Mouse (Mus musculus) midbrain, embryonic 11.5 days (tissue): ENCODE measurements around the gene 6030458C11Rik. TPM values are rescaled to one million over a fixed set of nuclear protein-coding genes. Genes with fewer than 3 reads are reported as not detected.

Source experiments
- ATAC-seq: fragments of 200-750 bp; cut with Nextera tagmentation; 2 replicates; pipeline ENCODE4 v1.8.0; 2017; ENCODE audit warnings: moderate TSS enrichment, moderate library complexity; ENCODE audit not compliant: low FRiP score
- DNase-seq: peaks from one replicate; pipeline ENCODE4 v3.0.0; 2015; ENCODE audit warnings: low spot score; ENCODE audit errors: missing footprints
- H3K27ac ChIP-seq: fragments of 300-500 bp; sonication (generic); 2 replicates; pipeline ENCODE4 v1.5.1; 2014; ENCODE audit warnings: low read depth, low read length
- H3K27me3 ChIP-seq: fragments of 300-500 bp; sonication (generic); 2 replicates; pipeline ENCODE4 v1.6.1; 2014; ENCODE audit warnings: mild to moderate bottlenecking, low read length, moderate library complexity, mixed read lengths; ENCODE audit not compliant: control insufficient read depth, insufficient read depth
- H3K36me3 ChIP-seq: fragments of 300-500 bp; sonication (generic); 2 replicates; pipeline ENCODE4 v1.6.1; 2014; ENCODE audit warnings: mild to moderate bottlenecking, low read length, moderate library complexity, mixed read lengths; ENCODE audit not compliant: control insufficient read depth, insufficient read depth
- H3K4me1 ChIP-seq: fragments of 300-500 bp; sonication (generic); 2 replicates; pipeline ENCODE4 v1.6.1; 2014; ENCODE audit warnings: low read length; ENCODE audit not compliant: control insufficient read depth, insufficient read depth
- H3K4me2 ChIP-seq: fragments of 300-500 bp; sonication (generic); 2 replicates; pipeline ENCODE4 v1.6.1; 2014; ENCODE audit warnings: mild to moderate bottlenecking, moderate library complexity
- H3K4me3 ChIP-seq: fragments of 300-500 bp; sonication (generic); 2 replicates; pipeline ENCODE4 v1.5.1; 2014; ENCODE audit warnings: low read depth, low read length
- H3K9ac ChIP-seq: fragments of 300-500 bp; sonication (generic); 2 replicates; pipeline ENCODE4 v1.6.1; 2014; ENCODE audit warnings: low read length
- H3K9me3 ChIP-seq: fragments of 300-500 bp; sonication (generic); 2 replicates; pipeline ENCODE4 v1.6.1; 2016; ENCODE audit warnings: low read length; ENCODE audit not compliant: control insufficient read depth
- WGBS: fragments of 180-500 bp; shearing (Covaris S2); extraction: QIAGEN DNeasy Blood & Tissue Kit; methylation state at CpG from one replicate; pipeline ENCODE4 v1.1.7; 2014; 5-methylcytosine and 5-hydroxymethylcytosine counted together
- polyA plus RNA-seq: library from polyadenylated mRNA; unstranded; fragments of >200 nt; fragmentation: Nextera tagmentation; extraction: Ambion mirVana; gene quantifications from 2 replicates; pipeline ENCODE4 v1.2.1, GENCODE M21; 2014

Gene 6030458C11Rik
- polyA plus RNA-seq, 1 experiment from 2014 or later = 24.3 TPM

- no peak overlapping the region for H3K27ac ChIP-seq
- DNase-seq = no peak
- no peaks in the 10 kb centered on the region for H3K36me3 ChIP-seq
- 89% methylated on average over 6 of the region's 6 CpGs for WGBS
- H3K4me3 ChIP-seq = no peak overlapping the region
- H3K27me3 ChIP-seq = no peaks in the 10 kb centered on the region
- H3K9me3 ChIP-seq = no peaks in the 10 kb centered on the region; the same call in 1 of the 2 replicates
- no peak for ATAC-seq
- H3K4me2 ChIP-seq = no peak overlapping the region
- H3K4me1 ChIP-seq = no peaks in the 10 kb centered on the region
- no peak overlapping the region for H3K9ac ChIP-seq
These were observed 43.2 kb downstream of the 6030458C11Rik start for GRCm38 (mm10) chr15:12781296-12781695.

- H3K36me3 ChIP-seq = no peaks in the 10 kb centered on the region
- no peaks in the 10 kb centered on the region for H3K4me1 ChIP-seq
- no peak overlapping the region for H3K27ac ChIP-seq
- whole genome bisulfite sequencing = 84% methylated on average over 11 of the region's 11 CpGs
- H3K9ac ChIP-seq = no peak overlapping the region
- DNase-seq (no peak), ATAC-seq (no peak)
- H3K27me3 ChIP-seq = no peaks in the 10 kb centered on the region
- H3K9me3 ChIP-seq = no peaks in the 10 kb centered on the region; the same call in 1 of the 2 replicates
- H3K4me2 ChIP-seq = no peak overlapping the region
- H3K4me3 ChIP-seq = no peak overlapping the region
These were observed 50.2 kb downstream of the 6030458C11Rik start for GRCm38 (mm10) chr15:12774149-12774753.

GRCm38 (mm10) chr15:12770958-12771357, 53.5 kb downstream of the 6030458C11Rik start:
- WGBS = 77% methylated on average over 7 of the region's 7 CpGs
- H3K27ac ChIP-seq = no peak overlapping the region
- H3K4me3 ChIP-seq = no peak overlapping the region
- no peak overlapping the region for H3K9ac ChIP-seq
- ATAC-seq (no peak), DNase-seq (no peak)
- no peaks in the 10 kb centered on the region for H3K4me1 ChIP-seq
- H3K36me3 ChIP-seq = no peaks in the 10 kb centered on the region
- no peaks in the 10 kb centered on the region; the same call in 1 of the 2 replicates for H3K9me3 ChIP-seq
- H3K4me2 ChIP-seq = no peak overlapping the region
- no peaks in the 10 kb centered on the region for H3K27me3 ChIP-seq

GRCm38 (mm10) chr15:12766848-12767247, 57.6 kb downstream of the 6030458C11Rik start:
- Histone ChIP-seq H3K4me1 (no peaks in the 10 kb centered on the region), H3K4me2 (no peak overlapping the region), H3K27me3 (no peaks in the 10 kb centered on the region), H3K9me3 (no peaks in the 10 kb centered on the region), H3K4me3 (no peak overlapping the region), H3K9ac (no peak overlapping the region), H3K27ac (no peak overlapping the region), H3K36me3 (no peaks in the 10 kb centered on the region)
- ATAC-seq (no peak), DNase-seq (no peak)
- 86% methylated on average over 4 of the region's 4 CpGs for WGBS

GRCm38 (mm10) chr15:12763147-12763546, 61.3 kb downstream of the 6030458C11Rik start:
- Histone ChIP-seq H3K4me1 (no peaks in the 10 kb centered on the region), H3K4me3 (no peak overlapping the region), H3K27me3 (no peaks in the 10 kb centered on the region), H3K27ac (no peak overlapping the region), H3K4me2 (no peak overlapping the region), H3K9me3 (no peaks in the 10 kb centered on the region), H3K9ac (no peak overlapping the region), H3K36me3 (no peaks in the 10 kb centered on the region)
- DNase-seq (no peak), ATAC-seq (no peak)
- 71% methylated on average over 10 of the region's 10 CpGs for WGBS

- Histone ChIP-seq H3K27me3 (no peaks in the 10 kb centered on the region), H3K36me3 (no peaks in the 10 kb centered on the region), H3K9ac (no peak overlapping the region), H3K4me2 (no peak overlapping the region), H3K9me3 (no peaks in the 10 kb centered on the region), H3K4me3 (no peak overlapping the region), H3K4me1 (no peaks in the 10 kb centered on the region), H3K27ac (no peak overlapping the region)
- WGBS = 83% methylated on average over 11 of the region's 11 CpGs
- no peak for DNase-seq
- no peak for ATAC-seq
These were observed 62.1 kb downstream of the 6030458C11Rik start for GRCm38 (mm10) chr15:12762258-12762913.

GRCm38 (mm10) chr15:12760747-12761146, 63.7 kb downstream of the 6030458C11Rik start:
- no peak for DNase-seq
- no peak overlapping the region for H3K9ac ChIP-seq
- H3K36me3 ChIP-seq = no peaks in the 10 kb centered on the region
- no peaks in the 10 kb centered on the region for H3K9me3 ChIP-seq
- no peak for ATAC-seq
- no peaks in the 10 kb centered on the region for H3K27me3 ChIP-seq
- 91% methylated on average over 6 of the region's 6 CpGs for WGBS
- H3K27ac ChIP-seq = no peak overlapping the region
- H3K4me3 ChIP-seq = no peak overlapping the region
- no peak overlapping the region for H3K4me2 ChIP-seq
- H3K4me1 ChIP-seq = no peaks in the 10 kb centered on the region

- Histone ChIP-seq H3K4me1 (no peaks in the 10 kb centered on the region), H3K27ac (no peak overlapping the region), H3K27me3 (no peaks in the 10 kb centered on the region), H3K9me3 (no peaks in the 10 kb centered on the region), H3K4me3 (no peak overlapping the region), H3K4me2 (no peak overlapping the region), H3K9ac (no peak overlapping the region), H3K36me3 (no peaks in the 10 kb centered on the region)
- ATAC-seq (no peak), DNase-seq (no peak)
- 78% methylated on average over 5 of the region's 5 CpGs for WGBS
These were observed 66.0 kb downstream of the 6030458C11Rik start for GRCm38 (mm10) chr15:12758461-12758860.
